Mouse (Mus musculus): ENCODE measurements around the gene Ttc39b. TPM values are rescaled to one million over a fixed set of nuclear protein-coding genes. Genes with fewer than 3 reads are reported as not detected.

Ttc39b gene
- polyA plus RNA-seq, 1 experiment: 1.9 TPM

DNA sequence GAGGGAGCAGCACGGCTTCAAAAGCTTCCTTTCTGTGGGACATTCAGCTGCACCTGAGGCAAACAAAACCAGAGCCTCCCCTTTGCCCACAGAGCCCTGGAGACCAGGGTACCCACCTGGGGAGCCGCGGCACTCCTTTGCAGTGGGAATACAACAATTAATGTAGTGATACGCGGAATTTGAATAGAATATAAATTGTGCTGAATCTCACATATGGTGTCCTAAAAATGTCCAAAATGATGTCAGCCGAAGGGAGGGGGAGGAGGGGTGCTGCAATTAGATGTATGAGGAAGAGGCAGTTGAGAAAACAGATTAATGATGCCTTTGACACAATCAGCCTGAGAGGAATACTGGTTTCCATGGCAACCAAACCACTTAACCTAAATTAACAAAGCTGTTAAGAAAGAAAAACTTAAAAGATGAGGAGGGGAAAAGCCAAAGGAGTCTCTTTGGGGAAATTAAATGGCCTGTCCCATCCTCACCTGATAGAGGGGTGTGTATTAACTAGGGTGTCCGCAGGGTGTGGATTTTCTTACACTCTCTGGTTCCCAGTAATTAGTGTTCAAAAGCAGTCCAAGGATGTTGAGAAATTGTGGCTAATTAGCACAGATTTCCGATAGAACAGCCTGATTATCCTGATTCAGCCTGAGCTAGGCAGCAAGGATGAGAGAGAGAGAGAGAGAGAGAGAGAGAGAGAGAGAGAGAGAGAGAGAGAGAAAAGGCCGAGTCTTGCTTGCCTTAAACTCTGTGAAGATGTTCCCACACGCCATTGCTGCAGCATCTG, 117.1 kb downstream of the Ttc39b start:
- WGBS: 61% methylated on average over 10 of the region's 10 CpGs
- no peaks in the 10 kb centered on the region for H3K27me3 ChIP-seq (ENCODE audit: control insufficient read depth, insufficient read depth, low read length)
- no peak overlapping the region for H3K27ac ChIP-seq (ENCODE audit: insufficient read depth, low read depth, low read length)
- no peaks in the 10 kb centered on the region for H3K36me3 ChIP-seq (ENCODE audit: control insufficient read depth, insufficient read depth, low read length)
- H3K4me3 ChIP-seq (ENCODE audit: low read depth, low read length): no peak overlapping the region
- TF ChIP-seq CTCF (IDR thresholded peaks at IDR 0.05; ENCODE audit: extremely low read depth, insufficient read length, insufficient replicate concordance, low read depth, low read length): no peak
- no peak for TF ChIP-seq POLR2A (IDR thresholded peaks at IDR 0.05; ENCODE audit: low read depth, low read length)
- no peaks in the 10 kb centered on the region for H3K4me1 ChIP-seq (ENCODE audit: control insufficient read depth, insufficient read depth, insufficient read length, low read length)

DNA sequence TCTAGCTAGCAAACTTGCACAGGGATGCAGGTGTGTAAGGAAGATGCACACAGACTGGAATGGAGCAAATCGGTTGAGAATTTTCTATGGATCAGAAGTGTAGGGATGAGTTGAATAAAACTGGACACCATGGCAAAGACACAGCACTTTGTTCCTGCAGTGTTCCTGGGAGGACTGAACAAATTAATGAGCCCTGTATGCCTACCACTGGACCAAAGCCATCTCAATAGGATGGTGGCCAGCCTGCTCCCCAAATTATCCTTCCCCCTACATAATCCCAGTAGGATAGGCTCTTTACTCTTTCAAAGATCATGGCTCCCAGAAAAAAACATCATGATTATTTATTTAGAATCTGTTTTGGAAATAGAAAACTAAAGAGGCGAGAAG, 117.6 kb downstream of the Ttc39b start:
- H3K27me3 ChIP-seq (ENCODE audit: control insufficient read depth, insufficient read depth, low read length): no peaks in the 10 kb centered on the region
- TF ChIP-seq CTCF (IDR thresholded peaks at IDR 0.05; ENCODE audit: extremely low read depth, insufficient read length, insufficient replicate concordance, low read depth, low read length): no peak
- TF ChIP-seq POLR2A (IDR thresholded peaks at IDR 0.05; ENCODE audit: low read depth, low read length): no peak
- WGBS: 82% methylated on average over 2 of the region's 2 CpGs

DNA sequence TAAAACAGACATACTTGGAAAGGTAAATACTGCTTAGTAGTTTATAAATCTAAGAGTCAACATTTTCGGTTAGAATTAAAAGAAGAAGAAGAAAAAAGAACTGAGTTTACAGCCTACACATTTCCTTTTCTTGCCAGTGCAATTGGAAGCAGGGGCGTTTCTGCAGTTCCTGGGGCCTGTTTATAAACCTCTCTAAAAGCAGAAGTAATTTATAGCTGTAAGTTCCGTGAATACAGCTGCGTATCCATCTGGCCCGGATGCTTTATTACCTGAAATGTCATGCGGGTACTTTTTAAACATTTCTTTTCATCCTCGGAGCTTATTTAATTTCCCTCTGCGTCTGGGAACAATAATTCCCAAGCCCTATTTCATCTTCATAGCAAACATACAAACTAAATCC, 124.7 kb downstream of the Ttc39b start:
- WGBS: 41% methylated on average over 8 of the region's 8 CpGs
- Histone ChIP-seq H3K4me3 (ENCODE audit: low read depth, low read length) (no peak overlapping the region), H3K27me3 (ENCODE audit: control insufficient read depth, insufficient read depth, low read length) (no peaks in the 10 kb centered on the region), H3K4me1 (ENCODE audit: control insufficient read depth, insufficient read depth, insufficient read length, low read length) (no peaks in the 10 kb centered on the region), H3K27ac (ENCODE audit: insufficient read depth, low read depth, low read length) (no peak overlapping the region), H3K36me3 (ENCODE audit: control insufficient read depth, insufficient read depth, low read length) (no peaks in the 10 kb centered on the region)
- TF ChIP-seq POLR2A (IDR thresholded peaks at IDR 0.05; ENCODE audit: low read depth, low read length) (no peak), CTCF (IDR thresholded peaks at IDR 0.05; ENCODE audit: extremely low read depth, insufficient read length, insufficient replicate concordance, low read depth, low read length) (no peak)

More for the DNA sequence above, 117.6 kb downstream of the Ttc39b start:
- Histone ChIP-seq H3K27ac (ENCODE audit: insufficient read depth, low read depth, low read length) (no peak overlapping the region), H3K4me1 (ENCODE audit: control insufficient read depth, insufficient read depth, insufficient read length, low read length) (no peaks in the 10 kb centered on the region), H3K36me3 (ENCODE audit: control insufficient read depth, insufficient read depth, low read length) (no peaks in the 10 kb centered on the region), H3K4me3 (ENCODE audit: low read depth, low read length) (no peak overlapping the region)

DNA sequence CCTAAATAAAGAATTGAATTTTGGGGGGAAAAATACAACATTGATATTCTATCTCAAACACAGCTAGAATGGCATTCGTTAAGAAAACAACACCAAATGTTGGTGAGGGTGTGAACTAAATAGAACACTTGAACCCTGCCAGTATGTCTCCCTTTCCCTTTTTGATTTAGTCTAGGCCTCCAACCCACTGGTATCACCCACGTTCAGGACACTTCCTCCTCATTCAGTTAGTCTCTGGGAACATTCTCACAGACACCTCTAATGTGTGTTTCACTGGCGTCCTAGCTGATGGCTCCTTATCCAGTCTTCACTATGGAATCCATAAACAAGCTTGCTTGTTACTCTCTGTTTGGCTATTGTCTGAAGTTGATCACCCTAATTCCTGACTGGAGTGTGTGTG, 125.9 kb downstream of the Ttc39b start:
- Histone ChIP-seq H3K36me3 (ENCODE audit: control insufficient read depth, insufficient read depth, low read length) (no peaks in the 10 kb centered on the region), H3K27ac (ENCODE audit: insufficient read depth, low read depth, low read length) (no peak overlapping the region), H3K4me1 (ENCODE audit: control insufficient read depth, insufficient read depth, insufficient read length, low read length) (no peaks in the 10 kb centered on the region), H3K4me3 (ENCODE audit: low read depth, low read length) (no peak overlapping the region), H3K27me3 (ENCODE audit: control insufficient read depth, insufficient read depth, low read length) (no peaks in the 10 kb centered on the region)
- WGBS: 74% methylated on average over 3 of the region's 3 CpGs
- TF ChIP-seq CTCF (IDR thresholded peaks at IDR 0.05; ENCODE audit: extremely low read depth, insufficient read length, insufficient replicate concordance, low read depth, low read length): no peak
- TF ChIP-seq POLR2A (IDR thresholded peaks at IDR 0.05; ENCODE audit: low read depth, low read length): no peak

DNA sequence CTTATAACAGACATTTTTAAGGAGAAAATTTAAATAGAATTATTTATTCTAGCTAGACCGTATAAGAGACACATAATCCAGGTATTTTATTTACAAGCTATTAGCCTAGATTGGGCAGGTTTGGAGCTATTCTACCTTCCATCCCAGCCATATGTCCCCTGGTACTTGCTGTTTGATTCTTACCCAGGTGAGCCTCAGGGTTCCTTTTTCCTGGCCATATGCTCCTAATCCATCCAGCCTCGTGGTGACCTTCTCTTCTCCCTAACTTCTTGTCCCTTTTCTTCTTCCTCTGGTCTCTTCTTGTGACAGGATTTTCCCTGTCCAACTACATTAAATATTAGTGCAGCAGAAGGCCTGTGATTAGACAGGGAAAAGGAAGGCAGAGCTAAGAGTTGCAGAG, 134.3 kb downstream of the Ttc39b start:
- Histone ChIP-seq H3K27me3 (ENCODE audit: control insufficient read depth, insufficient read depth, low read length) (no peaks in the 10 kb centered on the region), H3K4me1 (ENCODE audit: control insufficient read depth, insufficient read depth, insufficient read length, low read length) (no peaks in the 10 kb centered on the region), H3K27ac (ENCODE audit: insufficient read depth, low read depth, low read length) (no peak overlapping the region), H3K36me3 (ENCODE audit: control insufficient read depth, insufficient read depth, low read length) (no peaks in the 10 kb centered on the region), H3K4me3 (ENCODE audit: low read depth, low read length) (no peak overlapping the region)
- TF ChIP-seq CTCF (IDR thresholded peaks at IDR 0.05; ENCODE audit: extremely low read depth, insufficient read length, insufficient replicate concordance, low read depth, low read length): no peak
- no peak for TF ChIP-seq POLR2A (IDR thresholded peaks at IDR 0.05; ENCODE audit: low read depth, low read length)
- 77% methylated on average over 2 of the region's 2 CpGs for WGBS

DNA sequence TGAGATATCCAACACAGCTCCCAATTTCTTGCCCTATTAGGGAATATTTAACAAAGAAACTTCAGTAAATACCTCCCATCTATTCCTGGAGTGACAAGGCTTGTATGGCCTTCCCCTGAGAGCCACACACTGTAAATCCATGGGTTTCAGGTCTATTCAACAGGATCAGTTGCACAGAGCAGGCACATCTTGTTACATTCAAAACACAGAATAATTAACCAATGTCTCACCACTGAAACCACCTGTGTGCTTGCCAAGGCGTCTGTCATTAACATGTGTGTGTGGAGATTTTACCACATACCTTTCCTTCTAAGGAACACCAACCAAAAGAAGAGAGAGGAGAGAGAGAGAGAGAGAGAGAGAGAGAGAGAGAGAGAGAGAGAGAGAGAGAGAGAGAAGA, 136.7 kb downstream of the Ttc39b start:
- H3K27ac ChIP-seq (ENCODE audit: insufficient read depth, low read depth, low read length): no peak overlapping the region
- no peak overlapping the region for H3K4me3 ChIP-seq (ENCODE audit: low read depth, low read length)
- H3K4me1 ChIP-seq (ENCODE audit: control insufficient read depth, insufficient read depth, insufficient read length, low read length): no peaks in the 10 kb centered on the region
- no peaks in the 10 kb centered on the region for H3K36me3 ChIP-seq (ENCODE audit: control insufficient read depth, insufficient read depth, low read length)
- TF ChIP-seq CTCF (IDR thresholded peaks at IDR 0.05; ENCODE audit: extremely low read depth, insufficient read length, insufficient replicate concordance, low read depth, low read length) (no peak), POLR2A (IDR thresholded peaks at IDR 0.05; ENCODE audit: low read depth, low read length) (no peak)
- no peaks in the 10 kb centered on the region for H3K27me3 ChIP-seq (ENCODE audit: control insufficient read depth, insufficient read depth, low read length)
- WGBS: 52% methylated on average over 1 of the region's 1 CpGs

DNA sequence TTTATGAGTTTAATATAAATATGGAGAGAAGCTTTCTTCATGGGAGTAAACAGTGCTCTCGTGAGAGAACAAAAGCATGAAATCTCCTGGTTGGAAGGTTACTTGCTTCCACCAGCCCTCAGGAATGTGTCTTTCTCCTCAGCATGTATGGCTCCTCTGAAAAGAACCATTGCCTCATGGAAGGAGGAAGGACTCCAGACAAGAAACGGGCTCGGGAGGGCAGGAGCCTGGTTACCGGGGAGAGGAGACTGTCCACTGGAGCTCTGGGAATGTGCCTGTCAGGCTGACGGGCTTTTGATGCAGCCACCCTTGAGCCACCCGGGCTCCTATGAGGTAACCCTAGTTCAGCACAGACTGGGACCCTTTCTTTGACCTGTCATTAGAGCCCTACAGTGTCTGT, 137.6 kb downstream of the Ttc39b start:
- H3K4me1 ChIP-seq (ENCODE audit: control insufficient read depth, insufficient read depth, insufficient read length, low read length): no peaks in the 10 kb centered on the region
- no peaks in the 10 kb centered on the region for H3K27me3 ChIP-seq (ENCODE audit: control insufficient read depth, insufficient read depth, low read length)
- WGBS: 26% methylated on average over 6 of the region's 6 CpGs
- H3K27ac ChIP-seq (ENCODE audit: insufficient read depth, low read depth, low read length): no peak overlapping the region
- H3K36me3 ChIP-seq (ENCODE audit: control insufficient read depth, insufficient read depth, low read length): no peaks in the 10 kb centered on the region
- H3K4me3 ChIP-seq (ENCODE audit: low read depth, low read length): no peak overlapping the region
- TF ChIP-seq CTCF (IDR thresholded peaks at IDR 0.05; ENCODE audit: extremely low read depth, insufficient read length, insufficient replicate concordance, low read depth, low read length) (no peak), POLR2A (IDR thresholded peaks at IDR 0.05; ENCODE audit: low read depth, low read length) (no peak)

Measured in small intestine, adult 2 months (tissue).